8 mouse cellular contexts compared by ENCODE assay signal in genomic region chr1:119837035-119837751, GRCm38 (mm10). TPM values are rescaled to one million over a fixed set of nuclear protein-coding genes. Genes with fewer than 3 reads are reported as not detected.
DNase-seq lines count a peak whose midpoint lies in the region; ATAC-seq lines count a peak whose summit lies in the region.

Ptpn4 (minus strand) TSS chr1:119837613.

- no peaks in the 10 kb centered on the region for H3K27me3 ChIP-seq in heart, embryonic 14.5 days (ENCODE audit: control insufficient read depth, insufficient read depth, low read length)
- 0 out of 2 replicates have a peak, but pooled peaks cover 4% of the 10 kb centered on the region for H3K27me3 ChIP-seq in liver, embryonic 13.5 days
- H3K27me3 ChIP-seq in stomach, embryonic 16.5 days (ENCODE audit: control insufficient read depth, insufficient read depth, low read length): no peaks in the 10 kb centered on the region

- whole genome bisulfite sequencing in heart, embryonic 14.5 days: under 1% methylated on average over 65 of the region's 79 CpGs
- WGBS in liver, embryonic 13.5 days (ENCODE audit: insufficient replicate concordance): under 1% methylated on average over 79 of the region's 79 CpGs
- under 1% methylated on average over 75 of the region's 79 CpGs for WGBS in stomach, embryonic 16.5 days

- peak within 1 kb of the TSS; percentile 44 to 88 for H3K27ac ChIP-seq in heart, embryonic 14.5 days (replicated peaks in 1 of 2; ENCODE audit: control insufficient read depth in 1 of 2, insufficient read depth in 1 of 2, low read depth in 2 of 2, low read length in 2 of 2)
- H3K27ac ChIP-seq in liver, embryonic 13.5 days: peak within 1 kb of the TSS; percentile 91
- H3K27ac ChIP-seq in stomach, embryonic 16.5 days (ENCODE audit: low read length): peak within 1 kb of the TSS; percentile 90

- no peaks in the 10 kb centered on the region for H3K9me3 ChIP-seq in heart, embryonic 14.5 days (ENCODE audit: control insufficient read depth, low read length)
- H3K9me3 ChIP-seq in liver, embryonic 13.5 days (replicated peaks): no peaks in the 10 kb centered on the region
- no peaks in the 10 kb centered on the region for H3K9me3 ChIP-seq in stomach, embryonic 16.5 days (replicated peaks; ENCODE audit: control insufficient read depth, low read length)

- H3K4me1 ChIP-seq in heart, embryonic 14.5 days (ENCODE audit: control insufficient read depth in 2 of 2, insufficient read depth in 2 of 2, low read length in 2 of 2): 0 out of 4 replicates have a peak, but pooled peaks cover 0 to 9% of the 10 kb centered on the region in 2 experiments
- peaks cover 23% of the 10 kb centered on the region for H3K4me1 ChIP-seq in liver, embryonic 13.5 days (replicated peaks)
- 0 out of 2 replicates have a peak, but pooled peaks cover 8% of the 10 kb centered on the region for H3K4me1 ChIP-seq in stomach, embryonic 16.5 days (ENCODE audit: control insufficient read depth, insufficient read depth, low read length)

- H3K9ac ChIP-seq in heart, embryonic 14.5 days (ENCODE audit: low read length): peak within 1 kb of the TSS; percentile 93
- peak within 1 kb of the TSS; percentile 88 for H3K9ac ChIP-seq in liver, embryonic 13.5 days
- peak within 1 kb of the TSS; percentile 94 for H3K9ac ChIP-seq in stomach, embryonic 16.5 days (ENCODE audit: low read length)

- DNase-seq in c-Kit-negative CD71-positive TER-119-positive erythroid progenitor cells, embryonic 14.5 days (ENCODE audit: low read depth, low spot score): peak; percentile 92
- peak; percentile 88 for DNase-seq in fibroblast of lung, adult 2 months (ENCODE audit: low read depth)
- peak; percentile 99 for DNase-seq in kidney, postnatal 14 days
- peak; percentile 98 for DNase-seq in liver, embryonic 13.5 days
- peak; percentile 99 for DNase-seq in neural tube, embryonic 10.5 days (ENCODE audit: extremely low spot score, low spot score)

- peak within 1 kb of the TSS; percentile 75 for H3K4me2 ChIP-seq in heart, embryonic 14.5 days (ENCODE audit: low read length)
- peak within 1 kb of the TSS; percentile 89 for H3K4me2 ChIP-seq in liver, embryonic 13.5 days
- H3K4me2 ChIP-seq in stomach, embryonic 16.5 days (ENCODE audit: low read depth, low read length): peak within 1 kb of the TSS; percentile 75

- peak; percentile 97 for ATAC-seq in CD4-positive, CD25-positive, alpha-beta regulatory T cell, adult 4 months
- ATAC-seq in heart, embryonic 14.5 days (ENCODE audit: insufficient number of reproducible peaks, insufficient read depth, low FRiP score, low read depth): peak; percentile 100
- ATAC-seq in liver, embryonic 13.5 days (ENCODE audit: low read depth): peak; percentile 99
- ATAC-seq in stomach, embryonic 16.5 days (ENCODE audit: insufficient read depth, low FRiP score): peak; percentile 99

- H3K36me3 ChIP-seq in heart, embryonic 14.5 days (ENCODE audit: control insufficient read depth, insufficient read depth, low read length): no peaks in the 10 kb centered on the region
- no peaks in the 10 kb centered on the region for H3K36me3 ChIP-seq in liver, embryonic 13.5 days
- H3K36me3 ChIP-seq in stomach, embryonic 16.5 days (ENCODE audit: control insufficient read depth, insufficient read depth, low read length): no peaks in the 10 kb centered on the region

- H3K4me3 ChIP-seq in heart, embryonic 14.5 days (ENCODE audit: control insufficient read depth in 1 of 2, insufficient read depth in 1 of 2, low read depth in 1 of 2, low read length in 2 of 2): peak within 1 kb of the TSS; percentile 68 to 93
- peak within 1 kb of the TSS; percentile 87 for H3K4me3 ChIP-seq in liver, embryonic 13.5 days (replicated peaks)
- H3K4me3 ChIP-seq in stomach, embryonic 16.5 days (replicated peaks; ENCODE audit: low read length): peak within 1 kb of the TSS; percentile 89

RNA-seq across cellular contexts. Expression of gene Ptpn4, which starts in this region (rescaled TPM):
- 1 to 10 TPM; 5.6 to 8.9 TPM for polyA plus RNA-seq in CD4-positive, CD25-positive, alpha-beta regulatory T cell, adult 4 months (2017; shearing (Covaris generic))
- 6.6 and 7.5 TPM in 2 replicates for polyA plus RNA-seq in heart, embryonic 14.5 days (2014; fragmentation: Nextera tagmentation; extraction: Ambion mirVana)
- 1.4 and 2.4 TPM in 2 replicates for polyA plus RNA-seq in liver, embryonic 13.5 days (2015; fragmentation: Nextera tagmentation; extraction: Ambion mirVana)
- 2.7 and 3.8 TPM in 2 replicates for polyA plus RNA-seq in stomach, embryonic 16.5 days (2015; fragmentation: Nextera tagmentation; extraction: Ambion mirVana)

Comparison
In these comparisons a context has a peak if more than half of its experiments do, and no peak if none do; other contexts are left out.
1. Peak in every context shown above with its lines: DNase-seq, ATAC-seq, H3K4me3 ChIP-seq and H3K27ac ChIP-seq.